Mouse (Mus musculus): Measurements from ENCODE around the gene Icam1. TPM values are rescaled to one million over a fixed set of nuclear protein-coding genes. Genes with fewer than 3 reads are reported as not detected.

Icam1 gene
- 100 to 1,000 TPM; 170 to 179 TPM for total RNA-seq (2023)

DNA sequence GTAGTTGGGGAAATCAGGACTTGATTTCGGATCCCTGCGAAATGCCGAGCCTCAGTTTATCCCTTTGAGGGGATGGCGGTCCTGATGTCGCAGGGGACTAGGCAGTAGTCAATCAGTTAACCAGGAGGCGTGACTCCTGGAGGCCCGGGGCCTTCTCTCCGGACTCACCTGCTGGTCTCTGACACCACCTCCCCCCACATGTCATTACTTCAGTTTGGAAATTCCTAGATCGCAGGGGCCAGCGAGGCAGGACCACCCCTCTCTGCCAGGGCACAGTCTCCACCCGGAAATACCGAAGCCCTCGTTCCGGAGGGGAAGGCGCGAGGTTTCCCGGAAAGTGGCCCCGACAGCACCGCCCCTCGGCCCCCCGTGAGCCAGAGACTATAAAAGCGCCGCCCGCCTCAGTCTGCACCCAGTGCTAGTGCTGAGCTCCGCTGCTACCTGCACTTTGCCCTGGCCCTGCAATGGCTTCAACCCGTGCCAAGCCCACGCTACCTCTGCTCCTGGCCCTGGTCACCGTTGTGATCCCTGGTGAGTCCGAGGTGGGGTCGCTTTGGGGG, at the start of gene Icam1:
Icam1 (plus strand) TSS at position 415 of the 560 bp plus-strand sequence.

GRCm38 (mm10) chr9:20976216-20976960, 39.4 kb upstream of the Icam1 start, which contains the start of gene S1pr2:
Gene S1pr2, minus strand, starts transcription at chr9:20976781.

DNA sequence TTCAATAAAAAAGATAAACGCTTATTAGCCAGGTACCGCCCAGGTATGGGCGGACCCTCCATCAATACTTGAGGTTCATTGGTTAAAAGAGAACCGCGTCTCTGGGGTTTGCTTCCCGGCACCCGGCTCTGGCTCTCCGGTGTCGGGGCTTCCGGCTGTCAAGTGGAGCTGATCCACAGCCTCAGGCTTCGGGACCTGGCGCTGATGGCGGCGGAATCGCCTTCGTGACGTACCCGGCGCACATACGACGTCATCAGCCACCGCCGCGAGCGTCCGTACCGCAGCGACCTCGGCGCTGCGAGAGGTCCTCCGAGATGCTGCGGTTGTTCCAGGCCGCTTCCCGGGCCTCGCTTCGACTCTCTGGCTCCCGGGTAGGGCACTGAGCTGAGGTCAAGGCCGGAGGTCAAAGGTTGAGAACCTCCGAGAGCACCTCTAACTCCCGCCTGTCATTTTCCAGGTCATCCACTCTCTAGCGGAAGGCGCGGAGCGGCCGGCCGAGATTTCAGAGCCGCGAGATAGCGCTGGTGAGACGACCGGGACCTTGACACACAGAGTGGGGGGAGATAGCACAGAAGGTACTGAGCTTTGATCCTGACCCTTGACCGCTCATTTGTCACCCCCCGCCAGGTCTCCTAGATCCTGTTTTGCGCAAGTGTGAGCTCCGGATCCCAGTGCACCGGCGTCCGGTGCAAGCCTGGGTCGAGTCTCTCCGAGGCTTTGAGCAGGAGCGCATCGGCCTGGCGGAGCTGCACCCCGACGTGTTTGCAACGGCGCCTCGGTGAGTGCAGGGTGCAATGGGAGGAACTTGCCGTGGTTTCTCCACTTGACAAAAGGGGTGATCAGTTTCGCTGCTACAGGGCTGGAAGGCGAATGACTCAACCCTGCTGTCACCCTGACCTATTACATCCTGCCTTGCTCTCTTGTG, 12.9 kb upstream of the Icam1 start, which contains the start of gene Mrpl4:
Mrpl4 (plus strand) TSS at position 112 of the 925 bp plus-strand sequence.

DNA sequence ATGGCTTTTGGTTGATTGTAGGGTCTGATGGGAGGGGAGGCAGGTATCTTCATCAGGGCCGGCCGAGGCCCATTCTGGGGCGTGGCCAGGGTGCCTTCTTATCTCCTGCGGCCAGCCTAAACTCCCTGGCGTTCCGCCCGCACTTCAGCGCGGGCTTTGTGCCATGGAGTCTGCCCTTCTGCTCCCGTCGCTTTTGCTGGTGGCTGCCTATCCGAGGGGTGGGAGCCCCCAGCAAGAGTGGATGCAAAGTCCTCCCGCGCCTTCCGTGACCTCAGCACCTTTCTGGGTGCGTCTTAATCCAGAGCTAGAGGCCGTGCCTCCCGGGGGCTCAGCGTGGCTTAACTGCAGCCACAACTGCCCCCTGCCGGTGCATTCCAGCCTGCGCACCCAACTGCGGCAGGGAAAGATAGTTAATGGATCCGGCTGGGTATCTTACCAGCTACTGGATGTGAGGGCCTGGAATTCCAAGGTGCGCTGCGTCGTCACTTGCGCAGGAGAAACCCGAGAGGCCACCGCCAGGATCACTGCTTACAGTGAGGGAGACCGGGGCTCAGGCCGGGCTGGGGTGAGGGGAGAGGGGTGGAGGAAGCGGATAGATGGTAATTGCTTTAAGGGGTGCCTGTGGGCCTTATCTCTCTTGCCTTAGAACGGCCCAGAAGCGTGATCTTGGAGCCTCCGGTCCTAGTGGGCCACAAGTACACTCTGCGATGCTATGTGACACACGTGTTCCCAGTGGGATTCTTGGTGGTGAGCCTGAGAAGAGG, 13.7 kb downstream of the Icam1 start, which contains the start of gene Icam4:
Icam4 (plus strand) TSS at position 83 of the 764 bp plus-strand sequence.

GRCm38 (mm10) chr9:21031896-21032351, 16.1 kb downstream of the Icam1 start, which contains the start of gene Icam5:
Gene Icam5, plus strand, starts transcription at chr9:21032073.

GRCm38 (mm10) chr9:21067006-21067684, 51.4 kb downstream of the Icam1 start, which contains the start of gene Zglp1:
Gene Zglp1, minus strand, starts transcription at chr9:21067093.

DNA sequence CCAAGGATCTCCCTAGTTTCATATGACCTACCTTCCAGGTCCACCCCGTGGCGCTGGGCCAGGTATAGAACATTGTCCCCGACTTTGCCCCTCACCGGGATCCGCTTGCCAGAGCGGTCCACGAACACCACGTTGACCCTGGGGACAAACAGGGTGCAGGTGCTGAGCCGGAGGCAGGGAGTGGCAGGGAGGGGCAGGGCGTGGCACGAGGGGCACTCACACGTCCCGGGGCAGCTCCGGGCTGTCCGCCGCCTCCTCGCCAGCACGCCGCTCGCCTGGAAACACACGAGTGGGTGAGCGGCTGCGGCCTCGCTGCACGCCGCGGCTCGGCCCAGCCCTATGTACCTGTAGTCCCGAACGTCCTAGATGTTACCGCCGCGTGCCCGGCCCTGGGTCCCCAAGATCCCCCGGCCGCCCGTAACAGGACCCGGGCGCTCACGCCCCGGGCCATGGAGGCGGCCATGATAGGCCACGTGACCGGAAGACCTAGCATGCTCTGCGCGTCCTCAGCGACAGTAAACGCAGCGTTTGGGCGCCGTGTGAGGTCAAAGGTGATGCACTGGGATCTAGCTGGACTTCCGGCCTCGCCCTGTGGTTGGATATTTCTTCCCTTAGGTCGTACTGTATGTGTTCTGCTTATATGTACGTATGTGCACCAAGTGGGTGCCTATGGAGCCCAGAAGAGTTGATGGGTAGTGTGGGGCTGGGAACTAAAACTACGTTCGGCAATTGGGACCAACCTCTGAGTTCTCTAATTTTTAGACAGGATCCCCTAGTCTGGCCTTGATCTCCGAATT, 57.5 kb downstream of the Icam1 start, which contains the start of the genes Gm49373 and Fdx1l:
Gm49373 (minus strand) TSS at position 53 of the 797 bp plus-strand sequence.
Fdx1l (minus strand) TSS at position 571 of the 797 bp plus-strand sequence.

Other genes with a start within 250 kb of the Icam1 start
- gene Col5a3, start 200.9 kb upstream of the Icam1 start, total RNA-seq (2023): under 1 TPM in 1 of 2 experiments, not detected in 1; 0.13 TPM
- gene Rdh8, start 197.5 kb upstream of the Icam1 start, total RNA-seq (2023): not detected
- 10 to 100 TPM; 17.2 to 19.6 TPM for gene A230050P20Rik, start 147.3 kb upstream of the Icam1 start, total RNA-seq (2023)
- gene Angptl6, start 136.3 kb upstream of the Icam1 start, total RNA-seq (2023): 1 to 10 TPM in 1 of 2 experiments, under 1 TPM in 1; 0.88 to 1.1 TPM
- 10 to 100 TPM; 40.2 to 45.5 TPM for gene Ppan, start 127.8 kb upstream of the Icam1 start, total RNA-seq (2023)
- 100 to 1,000 TPM; 118 to 121 TPM for gene Eif3g, start 117.4 kb upstream of the Icam1 start, total RNA-seq (2023)
- 10 to 100 TPM; 33.0 to 34.9 TPM for gene Dnmt1, start 56.1 kb upstream of the Icam1 start, total RNA-seq (2023)
- 10 to 100 TPM; 13.7 to 15.0 TPM for gene S1pr2, start 39.2 kb upstream of the Icam1 start, total RNA-seq (2023)
- gene Mrpl4, start 13.2 kb upstream of the Icam1 start, total RNA-seq (2023): 10 to 100 TPM; 55.9 to 65.5 TPM
- gene Icam4, start 13.4 kb downstream of the Icam1 start, total RNA-seq (2023): 1 to 10 TPM; 1.8 to 3.4 TPM
- gene Icam5, start 16.1 kb downstream of the Icam1 start, total RNA-seq (2023): under 1 TPM; 0.33 to 0.47 TPM
- gene Zglp1, start 51.1 kb downstream of the Icam1 start, total RNA-seq (2023): 1 to 10 TPM in 1 of 2 experiments, not detected in 1; 1.0 TPM
- under 1 TPM in 1 of 2 experiments, not detected in 1; 0.52 TPM for gene Gm49373, start 57.1 kb downstream of the Icam1 start, total RNA-seq (2023)
- gene Fdx1l, start 57.6 kb downstream of the Icam1 start, total RNA-seq (2023): 10 to 100 TPM; 20.9 to 22.5 TPM
- 1 to 10 TPM; 2.8 to 5.1 TPM for gene Gm38431, start 76.0 kb downstream of the Icam1 start, total RNA-seq (2023)
- gene Raver1, start 76.0 kb downstream of the Icam1 start, total RNA-seq (2023): 10 to 100 TPM; 63.3 to 65.2 TPM
- gene Tyk2, start 115.3 kb downstream of the Icam1 start, total RNA-seq (2023): 10 to 100 TPM; 89.4 to 95.2 TPM
- 100 to 1,000 TPM; 116 to 128 TPM for gene Cdc37, start 134.0 kb downstream of the Icam1 start, total RNA-seq (2023)
- gene Pde4a, start 149.7 kb downstream of the Icam1 start, total RNA-seq (2023): 1 to 10 TPM; 9.0 to 9.6 TPM
- 10 to 100 TPM; 28.1 TPM for gene Keap1, start 223.4 kb downstream of the Icam1 start, total RNA-seq (2023)
- 10 to 100 TPM; 61.9 to 82.6 TPM for gene S1pr5, start 232.5 kb downstream of the Icam1 start, total RNA-seq (2023)
- gene Atg4d, start 249.3 kb downstream of the Icam1 start, total RNA-seq (2023): 10 to 100 TPM; 52.4 to 53.1 TPM

Data from monocyte, adult 59 days (primary cell).